22 mouse cellular contexts compared by ENCODE assay signal in genomic region chr9:7560026-7560425, GRCm38 (mm10). TPM values are rescaled to one million over a fixed set of nuclear protein-coding genes. Genes with fewer than 3 reads are reported as not detected.
"Had no signal": no experiment of that assay in that cellular context is flagged by ENCODE, and none has a peak within 500 bp of the region (broad histone marks: within the 10 kb centered on the region; RNA-seq: fewer than 3 reads in every experiment).

No protein-coding gene starts in this region.

- H3K4me1 ChIP-seq: midbrain, embryonic 12.5 days; neural tube, embryonic 12.5 days; stomach, embryonic 15.5 days had no signal

- DNase-seq: lung, adult 2 months; lung, postnatal 10 days; lung, postnatal 4 days; midbrain, embryonic 14.5 days; right cerebral cortex, postnatal 14 days; thymus, adult 2 months; thymus, postnatal 25 days had no signal

- H3K36me3 ChIP-seq: lung, embryonic 15.5 days; midbrain, embryonic 10.5 days; midbrain, embryonic 12.5 days; neural tube, embryonic 12.5 days; stomach, embryonic 15.5 days had no signal

- H3K9me3 ChIP-seq: lung, embryonic 15.5 days; midbrain, embryonic 10.5 days; midbrain, embryonic 12.5 days; neural tube, embryonic 12.5 days; stomach, embryonic 15.5 days had no signal

- H3K27ac ChIP-seq: liver, embryonic 14.5 days; lung, embryonic 15.5 days; midbrain, embryonic 10.5 days; midbrain, embryonic 12.5 days; neural tube, embryonic 12.5 days; stomach, embryonic 15.5 days; stomach, postnatal 0 days had no signal

- ATAC-seq: midbrain, embryonic 16.5 days had no signal

- H3K9ac ChIP-seq: liver, embryonic 14.5 days; lung, embryonic 15.5 days; midbrain, embryonic 12.5 days; neural tube, embryonic 12.5 days; stomach, embryonic 15.5 days had no signal

- H3K27me3 ChIP-seq: lung, embryonic 15.5 days; midbrain, embryonic 12.5 days; neural tube, embryonic 12.5 days; stomach, embryonic 15.5 days had no signal

- H3K4me2 ChIP-seq: lung, embryonic 15.5 days; midbrain, embryonic 12.5 days; neural tube, embryonic 12.5 days; stomach, embryonic 15.5 days had no signal

- H3K4me3 ChIP-seq: lung, embryonic 15.5 days; midbrain, embryonic 10.5 days; midbrain, embryonic 12.5 days; neural tube, embryonic 12.5 days; stomach, embryonic 15.5 days had no signal

RNA-seq across cellular contexts. Expression of gene Mmp8, which starts 1.8 kb away (rescaled TPM):
- polyA plus RNA-seq: midbrain, embryonic 10.5 days; midbrain, embryonic 12.5 days; midbrain, embryonic 14.5 days; neural tube, embryonic 14.5 days; testis, adult 2 months had no signal

RNA-seq across cellular contexts. Expression of gene Mmp27, which starts 11.2 kb away (rescaled TPM):
- polyA plus RNA-seq: midbrain, embryonic 10.5 days; midbrain, embryonic 12.5 days; midbrain, embryonic 14.5 days; midbrain, embryonic 16.5 days; neural tube, embryonic 12.5 days; neural tube, embryonic 14.5 days; stomach, postnatal 0 days; testis, adult 2 months had no signal

RNA-seq across cellular contexts. Expression of gene Mmp10, which starts 57.9 kb away (rescaled TPM):
- total RNA-seq: megakaryocyte, adult 5-6 weeks; megakaryocyte-erythroid progenitor cell, adult 5-6 weeks; neutrophil, adult 5-6 weeks had no signal
- polyA plus RNA-seq: liver, embryonic 14.5 days; liver, embryonic 16.5 days; lung, adult 2 months; lung, embryonic 15.5 days; midbrain, embryonic 10.5 days; midbrain, embryonic 12.5 days; midbrain, embryonic 14.5 days; midbrain, embryonic 16.5 days; neural tube, embryonic 12.5 days; neural tube, embryonic 14.5 days; spleen, adult 2 months; stomach, postnatal 0 days; testis, adult 2 months; thymus, adult 2 months had no signal
